Mouse (Mus musculus) embryo, embryonic 11.5 days (tissue): Measurements from ENCODE around the gene Vmn1r203.
"Not testable (repeated sequence)": the region's sequence is repeated elsewhere in the genome, so short reads cannot be mapped to it uniquely, and the experiment has no call there.

Experiments
- DNase-seq: peaks from one replicate; pipeline ENCODE4 v3.0.0-alpha.2; 2012; ENCODE audit warnings: low read depth, low spot score

Gene Vmn1r203

GRCm38 (mm10) chr13:22517814-22518213 is at the start of gene Vmn1r203:
Vmn1r203 (plus strand) TSS chr13:22518114.
- DNase-seq, result no peak

GRCm38 (mm10) chr13:22471623-22472022 is 46.3 kb upstream of the Vmn1r203 start, which contains the start of gene Vmn1r201:
Vmn1r201 (plus strand) TSS chr13:22471923.
- DNase-seq, result no peak

- DNase-seq, result no peak
These were observed 15.5 kb upstream of the Vmn1r203 start for GRCm38 (mm10) chr13:22502431-22502830.

DNA sequence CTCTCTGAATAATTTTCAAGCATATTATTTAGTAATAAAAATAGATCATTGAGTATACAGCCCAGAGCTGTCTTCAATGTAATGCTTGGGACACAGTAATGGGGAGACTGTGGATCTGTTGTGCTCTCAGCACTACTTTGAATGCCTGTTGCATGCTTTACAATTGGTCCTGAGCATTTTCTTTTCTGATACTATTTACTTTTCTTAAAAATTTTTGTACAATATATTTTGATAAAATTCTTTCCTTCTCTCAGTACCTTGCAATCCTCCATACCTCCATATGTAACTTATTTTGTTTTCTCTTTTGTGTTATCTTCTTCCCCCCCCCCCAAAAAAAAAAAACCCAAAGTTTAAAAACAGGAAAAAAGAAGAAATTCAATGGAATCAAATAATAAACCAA is 12.6 kb upstream of the Vmn1r203 start, which contains the start of gene Vmn1r202:
Gene Vmn1r202, minus strand, starts transcription at position 101 of the 400 bp plus-strand sequence.
- DNase-seq, result no peak

DNA sequence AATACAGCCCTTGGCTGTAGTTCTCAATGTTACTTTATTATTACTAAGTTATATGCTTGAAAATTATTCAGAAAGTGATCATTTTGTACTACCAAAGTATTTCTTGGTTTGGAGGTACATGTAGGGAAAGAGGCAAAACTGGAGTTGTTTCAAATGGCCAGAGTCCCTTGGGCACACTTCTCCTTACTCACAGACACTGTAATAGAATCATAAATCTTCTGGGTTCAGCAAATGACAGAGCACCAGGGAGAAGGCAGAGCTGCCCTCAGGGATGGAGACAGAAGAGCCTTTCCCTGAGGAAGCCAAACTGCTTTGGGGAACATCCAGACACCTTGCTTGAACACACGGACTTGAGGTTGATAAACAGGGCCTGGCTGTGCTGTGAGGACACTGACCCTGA is 35.0 kb downstream of the Vmn1r203 start, which contains the start of gene Vmn1r204:
Gene Vmn1r204, plus strand, starts transcription at position 301 of the 400 bp plus-strand sequence.
- not testable (repeated sequence) for DNase-seq

- DNase-seq, result not testable (repeated sequence)
These were observed 57.0 kb downstream of the Vmn1r203 start for GRCm38 (mm10) chr13:22574911-22575310.
